Mouse (Mus musculus): Measurements from ENCODE around the gene Grhl3. TPM values are rescaled to one million over a fixed set of nuclear protein-coding genes. Genes with fewer than 3 reads are reported as not detected.
A peak's percentile ranks its signal among the peaks of the same experiment; 100 is the strongest.

Grhl3 gene
- polyA plus RNA-seq, 1 experiment from 2014 or later, result 4.7 TPM

DNA sequence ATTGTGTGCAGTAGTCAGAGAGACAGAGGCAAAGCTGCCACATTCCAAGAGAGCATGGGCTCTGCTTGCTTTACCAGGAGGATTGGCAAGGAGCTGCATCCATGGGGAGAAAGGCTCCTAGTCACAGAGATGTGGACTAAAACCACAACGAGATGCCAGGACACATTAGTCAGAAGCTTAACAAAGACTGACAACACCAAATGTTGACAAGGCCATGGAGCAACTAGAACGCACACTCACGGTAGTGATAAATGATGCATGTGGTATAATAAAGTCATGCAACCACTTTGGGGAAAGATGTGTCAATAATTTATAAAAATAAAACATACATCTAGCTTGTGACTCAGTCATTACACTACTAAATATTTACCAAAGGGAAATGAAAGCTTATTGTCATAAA, 28.1 kb upstream of the Grhl3 start:
- H3K9me3 ChIP-seq (ENCODE audit: control insufficient read depth, low read length), result no peaks in the 10 kb centered on the region
- ATAC-seq (ENCODE audit: low read depth), result no peak
- H3K27ac ChIP-seq (ENCODE audit: low read length), result no peak overlapping the region
- no peak overlapping the region for H3K4me2 ChIP-seq (ENCODE audit: low read depth, low read length)
- H3K27me3 ChIP-seq (ENCODE audit: control insufficient read depth, insufficient read depth, low read depth, low read length), result no peaks in the 10 kb centered on the region
- H3K4me1 ChIP-seq (replicated peaks; ENCODE audit: control insufficient read depth, insufficient read depth, low read length), result peaks cover 6% of the 10 kb centered on the region
- H3K36me3 ChIP-seq (ENCODE audit: control insufficient read depth, insufficient read depth, low read length), result no peaks in the 10 kb centered on the region
- no peak overlapping the region for H3K4me3 ChIP-seq (ENCODE audit: low read length)
- H3K9ac ChIP-seq (ENCODE audit: low read length), result no peak overlapping the region
- 83% methylated on average over 3 of the region's 3 CpGs for WGBS

GRCm38 (mm10) chr4:135599497-135600182, 26.2 kb upstream of the Grhl3 start:
- H3K27me3 ChIP-seq (ENCODE audit: control insufficient read depth, insufficient read depth, low read depth, low read length), result no peaks in the 10 kb centered on the region
- ATAC-seq (ENCODE audit: low read depth), result no peak
- H3K36me3 ChIP-seq (ENCODE audit: control insufficient read depth, insufficient read depth, low read length), result no peaks in the 10 kb centered on the region
- no peak overlapping the region for H3K9ac ChIP-seq (ENCODE audit: low read length)
- peaks cover 10% of the 10 kb centered on the region for H3K4me1 ChIP-seq (replicated peaks; ENCODE audit: control insufficient read depth, insufficient read depth, low read length)
- WGBS, result 77% methylated on average over 7 of the region's 7 CpGs
- no peak overlapping the region for H3K27ac ChIP-seq (ENCODE audit: low read length)
- no peak overlapping the region for H3K4me2 ChIP-seq (ENCODE audit: low read depth, low read length)
- no peak overlapping the region for H3K4me3 ChIP-seq (ENCODE audit: low read length)
- no peaks in the 10 kb centered on the region for H3K9me3 ChIP-seq (ENCODE audit: control insufficient read depth, low read length)

GRCm38 (mm10) chr4:135598998-135599397, 25.6 kb upstream of the Grhl3 start:
- Histone ChIP-seq H3K4me2 (ENCODE audit: low read depth, low read length) (no peak overlapping the region), H3K27me3 (ENCODE audit: control insufficient read depth, insufficient read depth, low read depth, low read length) (no peaks in the 10 kb centered on the region), H3K27ac (ENCODE audit: low read length) (no peak overlapping the region), H3K4me1 (replicated peaks; ENCODE audit: control insufficient read depth, insufficient read depth, low read length) (peaks cover 10% of the 10 kb centered on the region), H3K36me3 (ENCODE audit: control insufficient read depth, insufficient read depth, low read length) (no peaks in the 10 kb centered on the region), H3K9me3 (ENCODE audit: control insufficient read depth, low read length) (no peaks in the 10 kb centered on the region), H3K9ac (ENCODE audit: low read length) (no peak overlapping the region), H3K4me3 (ENCODE audit: low read length) (no peak overlapping the region)
- WGBS, result 71% methylated on average over 1 of the region's 2 CpGs
- ATAC-seq (ENCODE audit: low read depth), result no peak

GRCm38 (mm10) chr4:135597571-135597970, 24.1 kb upstream of the Grhl3 start:
- Histone ChIP-seq H3K4me2 (ENCODE audit: low read depth, low read length) (no peak overlapping the region), H3K27me3 (ENCODE audit: control insufficient read depth, insufficient read depth, low read depth, low read length) (no peaks in the 10 kb centered on the region), H3K4me3 (ENCODE audit: low read length) (no peak overlapping the region), H3K9ac (ENCODE audit: low read length) (no peak overlapping the region), H3K9me3 (ENCODE audit: control insufficient read depth, low read length) (no peaks in the 10 kb centered on the region; the same call in 1 of the 2 replicates), H3K27ac (ENCODE audit: low read length) (peak overlapping the region; percentile 30; the same call in 1 of the 2 replicates), H3K4me1 (replicated peaks; ENCODE audit: control insufficient read depth, insufficient read depth, low read length) (peaks cover 10% of the 10 kb centered on the region), H3K36me3 (ENCODE audit: control insufficient read depth, insufficient read depth, low read length) (no peaks in the 10 kb centered on the region)
- 81% methylated on average over 5 of the region's 5 CpGs for WGBS
- ATAC-seq (ENCODE audit: low read depth), result peak; percentile 49; the same call in 1 of the 2 replicates

DNA sequence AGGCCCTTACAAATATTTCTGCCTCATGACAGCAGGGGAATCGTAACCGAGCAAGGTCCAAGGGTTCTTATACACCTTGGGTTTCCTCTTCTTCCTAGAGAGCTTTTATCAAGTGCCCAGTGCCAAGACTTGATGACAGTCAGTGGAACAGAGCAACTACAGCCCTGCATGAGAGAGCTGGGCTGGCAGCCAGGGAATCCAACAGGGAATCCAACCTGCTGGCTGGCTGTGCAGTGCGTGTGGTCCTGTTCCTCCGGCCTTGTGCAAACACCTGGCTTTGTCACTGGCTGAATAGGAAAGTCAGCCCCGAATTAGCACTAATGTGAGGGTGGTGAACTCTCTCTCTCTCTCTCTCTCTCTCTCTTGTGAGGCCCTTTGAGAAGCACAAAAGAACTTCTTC, 22.5 kb upstream of the Grhl3 start:
- ATAC-seq (ENCODE audit: low read depth), result peak; percentile 90
- no peaks in the 10 kb centered on the region; the same call in 1 of the 2 replicates for H3K9me3 ChIP-seq (ENCODE audit: control insufficient read depth, low read length)
- WGBS, result 45% methylated on average over 5 of the region's 5 CpGs
- H3K27ac ChIP-seq (ENCODE audit: low read length), result peak overlapping the region; percentile 91
- H3K27me3 ChIP-seq (ENCODE audit: control insufficient read depth, insufficient read depth, low read depth, low read length), result no peaks in the 10 kb centered on the region
- no peaks in the 10 kb centered on the region for H3K36me3 ChIP-seq (ENCODE audit: control insufficient read depth, insufficient read depth, low read length)
- H3K9ac ChIP-seq (ENCODE audit: low read length), result no peak overlapping the region
- peaks cover 10% of the 10 kb centered on the region for H3K4me1 ChIP-seq (replicated peaks; ENCODE audit: control insufficient read depth, insufficient read depth, low read length)
- no peak overlapping the region for H3K4me2 ChIP-seq (ENCODE audit: low read depth, low read length)
- H3K4me3 ChIP-seq (ENCODE audit: low read length), result no peak overlapping the region

- H3K9ac ChIP-seq (ENCODE audit: low read length), result no peak overlapping the region
- H3K36me3 ChIP-seq (ENCODE audit: control insufficient read depth, insufficient read depth, low read length), result no peaks in the 10 kb centered on the region
- H3K4me1 ChIP-seq (replicated peaks; ENCODE audit: control insufficient read depth, insufficient read depth, low read length), result peaks cover 4% of the 10 kb centered on the region; the same call in 1 of the 2 replicates
- H3K27me3 ChIP-seq (ENCODE audit: control insufficient read depth, insufficient read depth, low read depth, low read length), result no peaks in the 10 kb centered on the region
- WGBS, result 47% methylated on average over 8 of the region's 8 CpGs
- H3K27ac ChIP-seq (ENCODE audit: low read length), result no peak overlapping the region
- no peak for ATAC-seq (ENCODE audit: low read depth)
- H3K9me3 ChIP-seq (ENCODE audit: control insufficient read depth, low read length), result no peaks in the 10 kb centered on the region; the same call in 1 of the 2 replicates
- H3K4me2 ChIP-seq (ENCODE audit: low read depth, low read length), result no peak overlapping the region
- no peak overlapping the region for H3K4me3 ChIP-seq (ENCODE audit: low read length)
These were observed 18.3 kb upstream of the Grhl3 start for GRCm38 (mm10) chr4:135591610-135592304.

- Histone ChIP-seq H3K4me3 (ENCODE audit: low read length) (no peak overlapping the region), H3K36me3 (ENCODE audit: control insufficient read depth, insufficient read depth, low read length) (no peaks in the 10 kb centered on the region), H3K4me2 (ENCODE audit: low read depth, low read length) (no peak overlapping the region), H3K27me3 (ENCODE audit: control insufficient read depth, insufficient read depth, low read depth, low read length) (no peaks in the 10 kb centered on the region), H3K9ac (ENCODE audit: low read length) (no peak overlapping the region), H3K9me3 (ENCODE audit: control insufficient read depth, low read length) (no peaks in the 10 kb centered on the region; the same call in 1 of the 2 replicates), H3K4me1 (replicated peaks; ENCODE audit: control insufficient read depth, insufficient read depth, low read length) (no peaks in the 10 kb centered on the region), H3K27ac (ENCODE audit: low read length) (no peak overlapping the region)
- no peak for ATAC-seq (ENCODE audit: low read depth)
- WGBS, result 41% methylated on average over 3 of the region's 3 CpGs
These were observed 17.7 kb upstream of the Grhl3 start for GRCm38 (mm10) chr4:135591086-135591485.

GRCm38 (mm10) chr4:135584838-135585237, 11.4 kb upstream of the Grhl3 start:
- 68% methylated on average over 4 of the region's 4 CpGs for WGBS

GRCm38 (mm10) chr4:135581222-135581910, 7.9 kb upstream of the Grhl3 start:
- H3K4me3 ChIP-seq (ENCODE audit: low read length), result no peak overlapping the region
- no peaks in the 10 kb centered on the region for H3K4me1 ChIP-seq (replicated peaks; ENCODE audit: control insufficient read depth, insufficient read depth, low read length)
- no peak overlapping the region for H3K4me2 ChIP-seq (ENCODE audit: low read depth, low read length)
- H3K9ac ChIP-seq (ENCODE audit: low read length), result no peak overlapping the region
- H3K27ac ChIP-seq (ENCODE audit: low read length), result no peak overlapping the region
- no peaks in the 10 kb centered on the region for H3K9me3 ChIP-seq (ENCODE audit: control insufficient read depth, low read length)
- no peaks in the 10 kb centered on the region for H3K27me3 ChIP-seq (ENCODE audit: control insufficient read depth, insufficient read depth, low read depth, low read length)
- no peaks in the 10 kb centered on the region for H3K36me3 ChIP-seq (ENCODE audit: control insufficient read depth, insufficient read depth, low read length)
- no peak for ATAC-seq (ENCODE audit: low read depth)
- 34% methylated on average over 12 of the region's 12 CpGs for WGBS

More at GRCm38 (mm10) chr4:135584838-135585237, 11.4 kb upstream of the Grhl3 start:
- no peak overlapping the region for H3K9ac ChIP-seq (ENCODE audit: low read length)
- no peak overlapping the region for H3K4me2 ChIP-seq (ENCODE audit: low read depth, low read length)
- no peaks in the 10 kb centered on the region for H3K4me1 ChIP-seq (replicated peaks; ENCODE audit: control insufficient read depth, insufficient read depth, low read length)
- no peaks in the 10 kb centered on the region for H3K27me3 ChIP-seq (ENCODE audit: control insufficient read depth, insufficient read depth, low read depth, low read length)
- H3K4me3 ChIP-seq (ENCODE audit: low read length), result no peak overlapping the region
- no peaks in the 10 kb centered on the region for H3K36me3 ChIP-seq (ENCODE audit: control insufficient read depth, insufficient read depth, low read length)
- no peak overlapping the region for H3K27ac ChIP-seq (ENCODE audit: low read length)
- no peak for ATAC-seq (ENCODE audit: low read depth)
- no peaks in the 10 kb centered on the region for H3K9me3 ChIP-seq (ENCODE audit: control insufficient read depth, low read length)

Data from lung, embryonic 16.5 days (tissue).